Mouse (Mus musculus) neural tube, embryonic 12.5 days (tissue): ENCODE measurements around the gene Opn1sw. TPM values are rescaled to one million over a fixed set of nuclear protein-coding genes. Genes with fewer than 3 reads are reported as not detected.

Experiments
- ATAC-seq: fragments of 200-750 bp; cut with Nextera tagmentation; 2 replicates; pipeline ENCODE4 v1.8.0; 2017; ENCODE audit warnings: low read depth, mild to moderate bottlenecking, moderate TSS enrichment, moderate library complexity; ENCODE audit not compliant: low FRiP score
- H3K27ac ChIP-seq: fragments of 300-500 bp; sonication (generic); 2 replicates; pipeline ENCODE4 v1.5.1; 2016
- H3K27me3 ChIP-seq: fragments of 300-500 bp; sonication (generic); replicated peaks from 2 replicates; pipeline ENCODE4 v1.6.1; 2016; ENCODE audit warnings: mild to moderate bottlenecking
- H3K36me3 ChIP-seq: fragments of 300-500 bp; sonication (generic); 2 replicates; pipeline ENCODE4 v1.6.1; 2016; ENCODE audit warnings: mild to moderate bottlenecking
- H3K4me1 ChIP-seq: fragments of 300-500 bp; sonication (generic); 2 replicates; pipeline ENCODE4 v1.6.1; 2016
- H3K4me2 ChIP-seq: fragments of 300-500 bp; sonication (generic); replicated peaks from 2 replicates; pipeline ENCODE4 v1.6.1; 2016; ENCODE audit warnings: mild to moderate bottlenecking
- H3K4me3 ChIP-seq: fragments of 300-500 bp; sonication (generic); 2 replicates; pipeline ENCODE4 v1.5.1; 2016
- H3K9ac ChIP-seq: fragments of 300-500 bp; sonication (generic); 2 replicates; pipeline ENCODE4 v1.6.1; 2016; ENCODE audit warnings: mild to moderate bottlenecking
- H3K9me3 ChIP-seq: fragments of 300-500 bp; sonication (generic); 2 replicates; pipeline ENCODE4 v1.6.1; 2016; ENCODE audit warnings: mild to moderate bottlenecking
- WGBS: fragments of 180-500 bp; shearing (Covaris S2); methylation state at CpG from one replicate; pipeline ENCODE4 v1.1.7; 2016; 5-methylcytosine and 5-hydroxymethylcytosine counted together
- polyA plus RNA-seq: library from polyadenylated mRNA; unstranded; fragments of >200 nt; fragmentation: Nextera tagmentation; extraction: Ambion mirVana; gene quantifications from 2 replicates; pipeline ENCODE4 v1.2.1, GENCODE M21; 2016

The Opn1sw gene
- polyA plus RNA-seq = 0.18 and 0.24 TPM in 2 replicates

DNA sequence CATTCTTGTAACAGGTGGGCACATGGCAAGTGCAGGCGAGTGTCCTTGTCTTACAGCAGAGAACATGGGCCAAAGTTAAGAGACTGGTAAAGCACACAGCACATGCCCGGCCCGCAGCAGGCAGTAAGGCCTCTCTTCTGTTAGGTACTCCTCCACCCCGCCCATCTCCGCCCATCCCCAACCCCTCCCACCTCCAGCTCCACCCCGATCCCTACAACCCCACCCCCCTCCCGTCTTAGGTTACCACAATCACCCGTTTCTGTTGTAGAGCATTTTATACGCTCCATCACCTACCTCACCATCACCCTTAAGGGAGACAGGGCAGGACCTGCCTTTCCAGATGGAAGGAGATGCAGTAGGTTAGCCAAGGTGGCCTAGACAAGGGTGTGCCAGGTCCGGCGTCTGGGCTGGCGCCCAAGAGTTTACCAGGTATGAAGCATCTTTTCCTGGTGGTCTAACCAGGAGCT lies at the start of gene Opn1sw:
TSS of gene Opn1sw (minus strand) at position 417 of the 467 bp plus-strand sequence.
- Histone ChIP-seq H3K36me3 (no peaks in the 10 kb centered on the region), H3K27ac (no peak within 1 kb of the TSS), H3K4me3 (no peak within 1 kb of the TSS), H3K4me1 (peaks cover 6% of the 10 kb centered on the region; the same call in 1 of the 2 replicates), H3K9me3 (no peaks in the 10 kb centered on the region), H3K4me2 (peak within 1 kb of the TSS; percentile 43), H3K27me3 (no peaks in the 10 kb centered on the region), H3K9ac (no peak within 1 kb of the TSS; the same call in 1 of the 2 replicates)
- ATAC-seq = 0 out of 2 replicates have a peak, but pooled peaks have one; percentile 25
- 4% methylated on average over 12 of the region's 12 CpGs for WGBS

DNA sequence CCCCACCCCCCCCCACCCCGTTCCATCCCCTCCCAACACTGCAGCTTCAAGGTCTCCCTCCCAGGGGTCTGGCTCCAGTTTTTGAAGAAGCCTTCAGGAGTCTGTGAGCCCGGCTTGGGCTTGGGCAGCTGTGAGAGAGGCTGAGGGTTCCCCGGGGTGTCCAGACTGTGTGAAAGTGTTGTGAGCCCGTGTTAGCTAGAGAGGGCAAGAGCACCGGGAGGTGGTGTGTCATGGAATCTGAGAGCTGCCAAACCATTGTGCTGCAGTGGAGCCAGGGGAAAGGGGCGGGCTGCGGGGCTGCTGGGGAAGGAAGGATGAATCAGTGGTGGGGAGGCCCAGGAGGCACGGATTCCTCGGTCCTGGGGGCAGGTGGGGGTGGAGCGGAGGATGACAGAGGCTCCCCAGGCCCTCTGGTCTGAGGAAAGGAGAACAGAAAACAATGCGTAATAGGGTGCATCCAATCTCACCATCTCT lies 48.2 kb upstream of the Opn1sw start:
- no peaks in the 10 kb centered on the region for H3K9me3 ChIP-seq
- peak overlapping the region; percentile 4; the same call in 1 of the 2 replicates for H3K4me3 ChIP-seq
- peak overlapping the region; percentile 88 for H3K4me2 ChIP-seq
- WGBS = 5% methylated on average over 11 of the region's 11 CpGs
- peaks cover 40% of the 10 kb centered on the region for H3K27me3 ChIP-seq
- H3K36me3 ChIP-seq = peaks cover 4% of the 10 kb centered on the region; the same call in 1 of the 2 replicates
- H3K27ac ChIP-seq = peak overlapping the region; percentile 50
- H3K4me1 ChIP-seq = peaks cover 42% of the 10 kb centered on the region
- ATAC-seq = peak; percentile 72
- no peak overlapping the region for H3K9ac ChIP-seq

DNA sequence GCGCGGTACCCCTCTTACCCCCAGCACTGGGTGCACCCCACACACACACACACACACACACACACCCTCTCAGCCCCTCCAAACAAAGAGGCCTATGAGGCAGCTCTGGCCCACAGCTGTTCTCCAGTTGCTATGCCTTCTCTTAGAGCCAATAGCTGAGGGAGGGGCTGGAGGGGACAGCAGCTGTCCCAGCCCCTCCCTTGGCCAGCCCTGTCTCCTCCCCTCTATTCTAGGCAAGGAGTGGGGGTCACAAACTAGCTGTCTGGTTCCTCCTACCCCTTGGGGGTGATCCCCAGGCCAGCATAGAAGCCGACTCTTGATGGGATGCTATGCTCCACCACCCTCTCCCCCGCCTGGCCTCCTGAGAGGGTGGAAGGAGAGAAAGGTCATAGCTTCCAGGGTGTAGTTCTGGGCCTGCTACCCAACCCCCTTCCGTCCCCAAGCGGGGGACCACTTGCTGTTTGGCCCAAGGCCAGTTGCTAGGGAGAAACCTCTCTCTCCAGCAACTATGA lies 47.7 kb upstream of the Opn1sw start:
- Histone ChIP-seq H3K4me2 (peak overlapping the region; percentile 88), H3K4me1 (peaks cover 42% of the 10 kb centered on the region), H3K36me3 (no peaks in the 10 kb centered on the region), H3K27me3 (peaks cover 43% of the 10 kb centered on the region), H3K27ac (peak overlapping the region; percentile 50; the same call in 1 of the 2 replicates), H3K9ac (no peak overlapping the region), H3K4me3 (peak overlapping the region; percentile 13), H3K9me3 (no peaks in the 10 kb centered on the region)
- peak; percentile 71 for ATAC-seq
- 5% methylated on average over 6 of the region's 6 CpGs for WGBS

DNA sequence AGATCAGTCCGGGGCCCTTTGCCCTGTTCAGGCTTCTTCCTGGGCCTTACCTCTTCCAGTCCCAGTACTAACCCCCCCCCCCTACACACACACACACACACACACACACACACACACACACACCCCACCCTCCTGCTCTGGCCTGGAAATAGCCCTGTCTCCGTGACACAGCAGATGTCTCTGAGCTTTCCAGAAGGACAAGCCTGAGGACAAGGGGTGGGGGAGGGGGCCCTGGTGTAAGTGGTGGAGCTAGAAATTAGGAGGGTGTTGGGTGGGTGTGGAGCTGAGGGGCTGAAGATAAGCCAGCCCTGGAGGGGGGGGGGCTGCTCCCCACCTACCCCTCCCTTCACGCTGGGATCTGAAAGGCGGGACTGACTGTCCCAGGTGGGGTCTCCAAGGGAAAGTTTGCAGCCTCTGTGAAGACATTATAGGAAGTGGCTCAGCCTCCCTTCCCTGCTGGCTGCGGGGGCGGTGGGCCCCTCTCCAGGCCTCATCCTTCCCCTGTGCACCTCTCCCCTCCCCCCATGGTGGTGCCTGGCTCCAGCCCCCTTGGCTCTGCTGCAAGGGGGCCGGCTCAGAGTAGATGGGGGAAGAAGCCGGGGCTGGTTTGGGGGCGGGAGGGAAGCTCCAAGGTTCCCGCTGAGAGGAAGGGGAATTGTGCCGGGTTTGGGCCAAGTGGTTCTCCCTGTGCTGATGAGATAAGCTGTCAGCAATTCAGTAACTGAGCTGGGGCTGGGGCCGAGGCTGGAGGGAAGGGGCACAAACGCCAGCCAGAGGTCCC lies 46.8 kb upstream of the Opn1sw start:
- H3K4me2 ChIP-seq = peak overlapping the region; percentile 88
- no peaks in the 10 kb centered on the region for H3K9me3 ChIP-seq
- 6% methylated on average over 12 of the region's 13 CpGs for WGBS
- H3K36me3 ChIP-seq = no peaks in the 10 kb centered on the region
- 0 out of 2 replicates have a peak overlapping the region, but pooled peaks have one; percentile 33 for H3K9ac ChIP-seq
- peaks cover 42% of the 10 kb centered on the region for H3K4me1 ChIP-seq
- ATAC-seq = peak; percentile 35
- H3K27ac ChIP-seq = peak overlapping the region; percentile 50; the same call in 1 of the 2 replicates
- peak overlapping the region; percentile 47 for H3K4me3 ChIP-seq
- peaks cover 49% of the 10 kb centered on the region for H3K27me3 ChIP-seq

DNA sequence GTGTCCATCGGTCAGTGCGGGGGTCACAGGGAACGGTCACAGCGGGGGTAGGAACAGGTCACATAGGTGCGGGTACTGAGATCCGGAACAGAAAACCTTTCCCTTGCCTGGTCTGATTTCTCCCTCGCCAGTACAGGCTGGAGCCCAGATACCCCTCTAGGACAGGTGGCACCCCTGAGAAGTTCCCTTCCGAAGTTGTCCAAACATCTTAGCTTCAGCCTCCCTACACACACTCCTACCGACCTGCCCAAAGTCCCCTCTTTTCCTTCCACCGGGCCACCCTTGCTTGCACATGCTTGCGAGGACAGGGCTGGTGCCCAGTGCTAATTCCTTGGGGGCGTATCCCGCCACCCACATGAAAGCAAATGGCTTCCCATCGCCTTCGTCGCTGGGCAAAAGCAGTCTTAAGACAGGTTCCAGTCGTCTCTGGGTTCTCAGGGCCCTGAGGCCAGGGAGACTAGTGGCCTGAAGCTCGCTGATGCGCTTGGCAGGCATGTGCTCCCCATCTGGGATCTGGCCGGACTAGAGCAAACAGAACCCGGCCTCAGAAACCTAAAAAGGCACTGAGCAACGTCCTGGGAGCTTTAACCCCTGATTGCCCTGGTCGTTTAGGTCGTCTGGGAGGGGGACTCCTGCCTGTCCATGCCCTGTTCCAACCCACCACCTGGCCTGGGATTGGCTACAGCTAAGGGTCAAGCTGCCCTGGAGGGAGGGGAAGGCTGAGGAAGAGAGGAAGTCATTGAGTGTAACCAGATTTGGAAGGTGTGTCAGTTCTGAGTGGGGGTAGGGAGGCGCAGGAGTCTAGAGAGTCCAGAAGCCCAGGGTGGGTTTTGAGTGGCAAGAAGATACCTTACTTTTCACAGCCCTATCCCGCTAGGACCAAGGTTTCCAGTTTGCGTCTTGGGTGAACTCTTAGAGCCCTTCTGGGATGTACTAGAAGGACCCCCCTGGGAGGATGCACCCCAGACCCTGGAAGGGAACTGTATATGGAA lies 45.8 kb upstream of the Opn1sw start:
- H3K4me1 ChIP-seq = peaks cover 42% of the 10 kb centered on the region
- H3K36me3 ChIP-seq = no peaks in the 10 kb centered on the region
- H3K4me2 ChIP-seq = peak overlapping the region; percentile 88
- no peak for ATAC-seq
- H3K27ac ChIP-seq = no peak overlapping the region
- no peaks in the 10 kb centered on the region for H3K9me3 ChIP-seq
- peak overlapping the region; percentile 51 for H3K9ac ChIP-seq
- WGBS = 4% methylated on average over 27 of the region's 27 CpGs
- H3K27me3 ChIP-seq = peaks cover 49% of the 10 kb centered on the region
- peak overlapping the region; percentile 47 for H3K4me3 ChIP-seq

DNA sequence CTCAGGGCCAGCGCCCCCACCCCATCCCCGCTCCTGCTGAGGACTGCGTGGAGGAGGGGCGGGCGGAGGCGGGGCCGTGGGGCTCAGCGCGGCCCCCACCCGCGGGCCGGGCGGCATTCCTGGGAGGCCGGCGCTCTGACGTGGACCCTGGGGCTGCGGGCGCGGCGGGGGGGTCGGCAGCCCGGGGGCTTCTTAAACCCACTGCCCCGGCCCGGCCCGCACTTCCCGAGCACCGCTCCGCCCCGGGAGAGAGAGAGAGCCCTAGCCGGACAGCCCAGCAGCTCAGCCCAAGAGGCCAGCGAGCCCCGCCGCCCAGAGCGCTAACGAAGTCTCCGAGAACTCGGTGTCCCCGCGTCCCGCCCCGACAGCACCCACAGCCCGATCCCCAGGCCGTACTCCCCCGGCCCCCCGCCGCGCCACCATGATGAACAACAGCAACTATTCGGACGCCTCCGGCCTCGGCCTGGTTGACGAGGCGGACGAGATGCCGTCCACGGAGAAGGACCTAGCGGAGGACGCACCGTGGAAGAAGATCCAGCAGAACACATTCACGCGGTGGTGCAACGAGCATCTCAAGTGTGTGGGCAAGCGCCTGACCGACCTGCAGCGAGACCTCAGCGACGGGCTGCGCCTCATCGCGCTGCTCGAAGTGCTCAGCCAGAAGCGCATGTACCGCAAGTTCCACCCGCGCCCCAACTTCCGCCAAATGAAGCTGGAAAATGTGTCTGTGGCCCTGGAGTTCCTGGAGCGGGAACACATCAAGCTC lies 45.0 kb upstream of the Opn1sw start, which contains the start of gene Flnc:
TSS of gene Flnc (plus strand) at position 219 of the 766 bp plus-strand sequence.
- Histone ChIP-seq H3K9ac (peak within 1 kb of the TSS; percentile 51), H3K27me3 (peaks cover 49% of the 10 kb centered on the region), H3K27ac (no peak within 1 kb of the TSS), H3K4me3 (peak within 1 kb of the TSS; percentile 47), H3K9me3 (no peaks in the 10 kb centered on the region), H3K4me2 (peak within 1 kb of the TSS; percentile 88), H3K36me3 (no peaks in the 10 kb centered on the region), H3K4me1 (peaks cover 42% of the 10 kb centered on the region)
- ATAC-seq = no peak
- WGBS = 2% methylated on average over 71 of the region's 77 CpGs

DNA sequence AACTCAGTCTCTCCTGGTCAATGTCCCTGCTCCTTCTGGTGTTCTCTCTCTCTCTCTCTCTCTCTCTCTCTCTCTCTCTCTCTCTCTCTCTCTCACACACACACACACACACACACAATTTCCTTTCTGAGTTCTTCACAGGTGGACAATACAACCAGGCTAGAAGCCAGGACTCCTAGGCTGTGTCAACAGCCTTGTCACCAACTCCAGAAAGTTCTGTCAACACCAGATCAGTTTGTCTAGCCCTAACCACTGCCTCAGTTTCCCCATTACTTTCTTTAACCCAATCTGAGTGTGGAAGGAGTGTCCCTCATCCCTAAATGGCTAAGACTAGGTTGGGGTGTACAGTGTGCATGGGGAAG lies 44.4 kb upstream of the Opn1sw start:
- H3K4me3 ChIP-seq = peak overlapping the region; percentile 47
- H3K9me3 ChIP-seq = no peaks in the 10 kb centered on the region
- H3K9ac ChIP-seq = 0 out of 2 replicates have a peak overlapping the region, but pooled peaks have one; percentile 51
- no peak overlapping the region for H3K27ac ChIP-seq
- H3K36me3 ChIP-seq = no peaks in the 10 kb centered on the region
- peaks cover 42% of the 10 kb centered on the region for H3K4me1 ChIP-seq
- H3K27me3 ChIP-seq = peaks cover 49% of the 10 kb centered on the region
- ATAC-seq = no peak
- H3K4me2 ChIP-seq = peak overlapping the region; percentile 88

DNA sequence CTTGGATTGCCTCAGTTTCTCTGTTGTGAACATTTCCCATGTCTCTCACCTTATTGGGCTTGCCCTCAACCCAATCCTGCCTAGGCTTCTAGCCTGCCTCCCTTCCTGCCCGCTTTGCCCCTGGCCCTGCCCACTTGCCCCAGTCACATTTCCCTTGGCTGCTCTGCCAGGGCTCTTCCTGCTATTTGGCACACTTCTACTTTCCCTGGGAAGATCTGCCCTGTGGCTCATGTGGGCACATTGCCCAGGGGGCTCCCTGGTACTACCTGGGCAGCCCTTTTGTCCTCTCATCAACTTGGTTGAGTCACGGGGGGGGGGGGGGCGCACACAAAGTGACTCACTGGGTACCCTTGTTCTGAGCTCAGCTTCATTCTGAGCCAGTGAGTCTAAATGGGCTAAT lies 43.9 kb upstream of the Opn1sw start:
- WGBS = 37% methylated on average over 3 of the region's 3 CpGs
- peaks cover 49% of the 10 kb centered on the region for H3K27me3 ChIP-seq
- H3K4me1 ChIP-seq = peaks cover 42% of the 10 kb centered on the region
- ATAC-seq = no peak
- no peak overlapping the region for H3K4me2 ChIP-seq
- H3K9me3 ChIP-seq = no peaks in the 10 kb centered on the region
- no peaks in the 10 kb centered on the region for H3K36me3 ChIP-seq
- H3K9ac ChIP-seq = no peak overlapping the region
- H3K4me3 ChIP-seq = no peak overlapping the region
- no peak overlapping the region for H3K27ac ChIP-seq

DNA sequence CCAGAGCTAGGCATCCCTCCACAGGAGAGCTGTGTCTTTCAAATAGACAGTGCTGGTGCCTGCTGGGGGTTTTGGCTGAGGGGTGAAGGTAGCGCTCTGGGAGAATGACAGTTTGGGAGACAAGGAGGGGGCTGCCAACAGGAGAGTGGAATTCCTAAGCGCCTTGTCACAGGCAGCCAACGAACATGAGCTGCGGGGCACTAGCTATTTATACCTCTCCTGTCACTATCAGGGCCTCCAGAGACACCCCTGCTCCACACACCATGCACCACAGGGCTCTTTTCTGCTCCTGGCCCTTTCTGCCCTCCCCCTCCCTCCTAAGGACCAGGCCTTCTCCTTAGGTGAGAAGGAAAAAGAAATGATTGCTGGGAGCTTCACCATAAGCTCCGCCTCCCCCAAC lies 43.2 kb upstream of the Opn1sw start:
- Histone ChIP-seq H3K27me3 (peaks cover 49% of the 10 kb centered on the region), H3K9ac (no peak overlapping the region), H3K4me3 (no peak overlapping the region), H3K27ac (no peak overlapping the region), H3K36me3 (no peaks in the 10 kb centered on the region), H3K4me2 (no peak overlapping the region), H3K4me1 (peaks cover 38% of the 10 kb centered on the region), H3K9me3 (no peaks in the 10 kb centered on the region)
- no peak for ATAC-seq
- WGBS = 30% methylated on average over 5 of the region's 5 CpGs

DNA sequence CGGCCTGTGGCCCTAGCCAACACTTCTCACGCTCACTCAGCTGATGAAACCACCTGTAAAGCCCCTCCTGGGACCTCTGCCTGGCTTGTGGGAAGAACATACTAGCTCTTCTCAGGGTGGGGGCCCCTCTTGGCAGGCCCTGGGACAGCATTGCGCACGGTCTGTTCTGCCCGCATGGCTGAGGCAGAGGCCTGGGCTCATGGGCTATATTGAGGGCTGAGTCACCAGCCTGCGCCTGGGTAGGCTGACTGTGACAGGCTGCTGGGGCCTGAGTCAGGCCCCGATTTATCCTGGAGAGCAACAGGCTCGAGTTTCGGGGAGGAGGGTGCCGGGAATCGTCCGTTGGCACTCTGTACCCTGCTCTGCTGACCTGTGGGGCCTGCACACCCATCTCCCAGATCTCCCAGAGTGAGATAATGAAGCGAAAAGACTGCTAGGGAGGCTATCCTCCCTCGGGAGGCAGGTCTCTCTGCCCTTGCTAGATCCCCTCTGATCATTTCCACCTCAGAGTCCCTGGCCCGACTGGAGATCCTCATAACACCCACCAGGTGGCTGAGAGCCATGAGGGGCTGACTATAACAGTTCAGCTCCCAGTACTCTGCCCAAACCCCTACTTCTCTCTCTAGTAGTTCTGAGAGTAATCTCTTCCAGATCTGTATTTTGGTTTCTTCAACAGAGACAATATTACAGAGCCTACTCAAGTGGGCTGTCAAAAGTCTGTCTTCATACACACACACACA lies 42.6 kb upstream of the Opn1sw start:
- peaks cover 31% of the 10 kb centered on the region for H3K4me1 ChIP-seq
- no peak overlapping the region for H3K4me3 ChIP-seq
- H3K27me3 ChIP-seq = peaks cover 49% of the 10 kb centered on the region
- no peaks in the 10 kb centered on the region for H3K9me3 ChIP-seq
- H3K9ac ChIP-seq = no peak overlapping the region
- no peaks in the 10 kb centered on the region for H3K36me3 ChIP-seq
- no peak overlapping the region for H3K27ac ChIP-seq
- 50% methylated on average over 15 of the region's 15 CpGs for WGBS
- H3K4me2 ChIP-seq = no peak overlapping the region
- ATAC-seq = no peak
